Mouse (Mus musculus) liver, embryonic 14.5 days (tissue): ENCODE results near the gene Olfr535.

Experiments
- CTCF ChIP-seq: IDR thresholded peaks from 2 replicates; pipeline ENCODE4 v1.5.1; 2016; ENCODE audit warnings: antibody characterized with exemption, low read depth, control low read depth
- EP300 ChIP-seq: IDR thresholded peaks from 2 replicates; pipeline ENCODE4 v1.6.1; 2016; ENCODE audit warnings: antibody characterized with exemption, low read depth

- TF ChIP-seq CTCF, result no peak
- no peak for TF ChIP-seq EP300
Observed at GRCm38 (mm10) chr7:140478733-140479132, 5.3 kb upstream of the Olfr535 start.
